Mouse (Mus musculus): ENCODE results near the gene Tmem189.

DNA sequence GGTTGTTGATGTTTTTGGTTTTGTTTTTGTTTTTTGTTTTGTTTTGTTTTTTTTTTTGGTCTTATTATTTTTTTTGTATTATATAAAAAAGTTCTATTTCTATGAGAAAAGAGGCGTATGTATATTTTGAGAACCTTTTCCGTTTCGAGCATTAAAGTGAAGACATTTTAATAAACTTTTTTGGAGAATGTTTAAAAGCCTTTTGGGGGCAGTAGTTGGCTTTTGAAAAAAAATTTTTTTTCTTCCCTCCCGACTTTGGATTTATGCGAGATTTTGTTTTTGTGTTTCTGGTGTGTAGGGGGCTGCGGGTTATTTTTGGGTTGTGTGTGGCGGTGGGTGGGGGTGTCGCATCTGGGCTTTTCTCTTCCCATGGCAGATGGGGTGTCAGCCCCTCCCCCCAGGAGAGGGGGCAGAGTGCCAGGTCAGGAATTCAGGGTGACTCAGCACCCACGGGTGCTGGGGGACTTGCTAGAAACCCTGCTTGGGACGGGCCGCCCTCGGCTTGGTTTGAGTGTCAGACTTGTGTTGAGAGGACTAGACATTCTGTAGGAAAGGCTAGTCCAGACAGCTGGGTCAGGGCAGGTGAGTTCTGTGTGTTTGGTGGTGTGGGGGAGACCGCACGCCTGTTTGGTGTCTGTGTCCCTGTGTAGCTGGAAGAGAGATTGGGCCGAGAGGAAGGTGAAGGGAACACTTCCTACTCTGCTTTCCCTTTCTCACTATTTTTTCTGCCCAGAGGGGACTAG, 768 bp upstream of the Tmem189 start:
- TF ChIP-seq CTCF (IDR thresholded peaks at IDR 0.05; ENCODE audit: extremely low read depth, insufficient read depth, low read length) (no peak), POLR2A (IDR thresholded peaks at IDR 0.05; ENCODE audit: extremely low read depth, insufficient read depth, low read length) (no peak)
